Mouse (Mus musculus) CD4-positive naive resting alpha-beta T cell, adult 76 days (primary cell): ENCODE results near the gene Flt4. TPM values are rescaled to one million over a fixed set of nuclear protein-coding genes. Genes with fewer than 3 reads are reported as not detected.

ENCODE experiments used
- total RNA-seq: library from RNA; stranded (reverse); gene quantifications from one replicate; pipeline ENCODE4 v1.2.4, GENCODE M21; 2023

The Flt4 gene
- total RNA-seq, result 0.12 TPM

DNA sequence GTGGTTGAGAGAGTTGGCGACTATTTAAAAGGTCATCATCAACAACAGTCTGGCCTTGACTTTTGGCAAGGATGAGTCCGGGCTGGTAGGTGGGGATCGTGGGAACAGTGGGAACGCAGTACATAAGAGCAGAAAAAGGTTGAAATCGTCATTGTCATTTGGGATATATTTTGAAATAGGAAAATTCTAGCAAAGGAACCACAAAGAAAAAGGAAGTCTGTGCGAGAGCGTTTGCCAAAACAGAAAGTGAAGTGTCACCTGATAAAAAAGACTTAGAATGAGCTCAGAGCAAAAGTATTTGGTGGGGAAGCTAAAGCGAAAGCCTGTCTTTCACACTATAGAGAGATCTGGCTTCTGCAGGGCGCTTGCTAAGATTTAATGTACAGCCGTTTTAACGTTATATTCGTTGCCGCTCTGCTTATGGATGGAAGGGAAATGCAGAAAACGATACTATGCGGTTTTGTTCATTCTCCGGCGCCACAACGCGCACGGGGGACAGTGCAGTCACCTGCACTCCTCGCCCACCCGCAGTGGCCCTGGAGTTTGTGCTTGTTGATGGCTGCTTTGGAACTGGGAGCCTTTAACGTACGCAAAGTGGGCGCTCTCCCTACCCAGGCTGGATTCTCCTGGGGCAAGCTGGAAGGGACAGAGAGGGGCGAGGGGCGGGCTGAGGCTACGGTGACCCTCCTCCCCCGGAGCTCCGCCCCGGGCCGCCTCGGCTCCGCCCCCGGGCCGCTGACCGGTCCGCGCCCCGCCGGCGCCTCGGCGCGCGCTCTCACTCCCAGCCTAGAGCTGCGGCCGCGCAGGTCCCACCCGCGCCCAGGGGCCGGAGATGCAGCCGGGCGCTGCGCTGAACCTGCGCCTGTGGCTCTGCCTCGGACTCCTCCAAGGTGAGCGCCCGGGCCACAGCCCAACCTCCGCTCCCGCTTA lies at the start of gene Flt4:
TSS of gene Flt4 (plus strand) at position 326 of the 930 bp plus-strand sequence.

DNA sequence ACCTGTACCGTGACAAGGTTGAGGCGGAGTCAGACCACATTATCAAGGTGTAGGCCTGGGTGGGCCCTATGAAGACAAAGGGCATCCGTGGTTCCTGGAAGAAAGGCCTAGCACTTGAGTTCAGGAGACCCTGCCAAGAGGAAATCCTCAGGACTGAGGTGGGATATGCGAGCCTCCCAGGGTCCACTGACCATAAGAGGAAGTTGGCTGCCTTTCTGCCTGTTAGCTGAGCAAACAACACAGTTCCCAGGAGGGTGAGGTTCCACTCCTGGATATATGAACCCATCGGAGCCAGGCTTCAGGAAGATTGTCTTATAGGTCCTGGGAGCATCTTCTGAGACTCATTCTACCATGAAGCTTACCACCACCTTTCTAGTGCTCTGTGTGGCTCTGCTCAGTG lies 54.2 kb downstream of the Flt4 start, which contains the start of gene Scgb3a1:
TSS of gene Scgb3a1 (plus strand) at position 301 of the 400 bp plus-strand sequence.

Other genes with a start within 250 kb of the Flt4 start
- gene Olfr1389, start 186.2 kb upstream of the Flt4 start, total RNA-seq, result not detected
- gene Olfr1388, start 172.6 kb upstream of the Flt4 start, total RNA-seq, result not detected
- gene Olfr1387, start 153.9 kb upstream of the Flt4 start, total RNA-seq, result not detected
- gene Olfr1386, start 144.2 kb upstream of the Flt4 start, total RNA-seq, result not detected
- not detected for gene Olfr1385, start 120.2 kb upstream of the Flt4 start, total RNA-seq
- not detected for gene Olfr1384, start 102.5 kb upstream of the Flt4 start, total RNA-seq
- not detected for gene Olfr1383, start 89.6 kb upstream of the Flt4 start, total RNA-seq
- gene Olfr1382, start 81.0 kb upstream of the Flt4 start, total RNA-seq, result not detected
- gene Olfr1381, start 65.8 kb upstream of the Flt4 start, total RNA-seq, result not detected
- not detected for gene Olfr1380, start 52.4 kb upstream of the Flt4 start, total RNA-seq
- gene Scgb3a1, start 54.3 kb downstream of the Flt4 start, total RNA-seq, result not detected
- 91.5 TPM for gene Cnot6, start 103.5 kb downstream of the Flt4 start, total RNA-seq
- gene Gfpt2, start 184.9 kb downstream of the Flt4 start, total RNA-seq, result 0.32 TPM
- gene Mapk9, start 237.5 kb downstream of the Flt4 start, total RNA-seq, result 51.0 TPM